Mouse (Mus musculus) midbrain, postnatal 0 days (tissue): ENCODE results near the gene Gpr137c. TPM values are rescaled to one million over a fixed set of nuclear protein-coding genes. Genes with fewer than 3 reads are reported as not detected.

Experiments
- ATAC-seq: fragments of 200-750 bp; cut with Nextera tagmentation; 2 replicates; pipeline ENCODE4 v1.8.0; 2017; ENCODE audit warnings: moderate number of reproducible peaks, mild to moderate bottlenecking, moderate TSS enrichment, moderate library complexity; ENCODE audit not compliant: low FRiP score
- DNase-seq: peaks from one replicate; pipeline ENCODE4 v3.0.0-alpha.2; 2015; ENCODE audit warnings: low spot score
- H3K27ac ChIP-seq: fragments of 300-500 bp; sonication (generic); 2 replicates; pipeline ENCODE4 v1.5.1; 2014; ENCODE audit warnings: low read depth, mild to moderate bottlenecking, low read length, mixed read lengths
- H3K27me3 ChIP-seq: fragments of 300-500 bp; sonication (generic); 2 replicates; pipeline ENCODE4 v1.6.1; 2014; ENCODE audit warnings: low read length, control low read depth, mixed read lengths; ENCODE audit not compliant: insufficient read depth
- H3K36me3 ChIP-seq: fragments of 300-500 bp; sonication (generic); 2 replicates; pipeline ENCODE4 v1.6.1; 2014; ENCODE audit warnings: low read length, control low read depth, mixed read lengths; ENCODE audit not compliant: insufficient read depth
- H3K4me1 ChIP-seq: fragments of 300-500 bp; sonication (generic); 2 replicates; pipeline ENCODE4 v1.6.1; 2014; ENCODE audit warnings: mild to moderate bottlenecking, control low read depth, antibody characterized with exemption, low read length, mixed read lengths; ENCODE audit not compliant: insufficient read depth
- H3K4me2 ChIP-seq: fragments of 300-500 bp; sonication (generic); 2 replicates; pipeline ENCODE4 v1.6.1; 2014; ENCODE audit warnings: low read depth, mild to moderate bottlenecking, low read length, mixed read lengths; ENCODE audit not compliant: poor library complexity, severe bottlenecking
- H3K4me3 ChIP-seq: fragments of 300-500 bp; sonication (generic); 2 replicates; pipeline ENCODE4 v1.5.1; 2014; ENCODE audit warnings: low read depth, mild to moderate bottlenecking, low read length, moderate library complexity
- H3K9ac ChIP-seq: fragments of 300-500 bp; sonication (generic); replicated peaks from 2 replicates; pipeline ENCODE4 v1.6.1; 2014; ENCODE audit warnings: mild to moderate bottlenecking, low read length, moderate library complexity, mixed read lengths; ENCODE audit not compliant: poor library complexity, severe bottlenecking
- H3K9me3 ChIP-seq: fragments of 300-500 bp; sonication (generic); 2 replicates; pipeline ENCODE4 v1.6.1; 2016; ENCODE audit warnings: low read length, control low read depth
- CTCF ChIP-seq: IDR thresholded peaks from 2 replicates; pipeline ENCODE4 v1.5.1; 2016; ENCODE audit warnings: antibody characterized with exemption, mild to moderate bottlenecking
- WGBS: fragments of 180-500 bp; shearing (Covaris S2); extraction: QIAGEN DNeasy Blood & Tissue Kit; methylation state at CpG from one replicate; pipeline ENCODE4 v1.1.7; 2014; 5-methylcytosine and 5-hydroxymethylcytosine counted together
- polyA plus RNA-seq: library from polyadenylated mRNA; unstranded; fragments of >200 nt; fragmentation: Nextera tagmentation; extraction: Ambion mirVana; gene quantifications from 2 replicates; pipeline ENCODE4 v1.2.1, GENCODE M21; 2015
- total RNA-seq: library from RNA; depleted of rRNA; stranded (reverse); fragments of >200 nt; gene quantifications from 2 replicates; pipeline ENCODE4 v1.2.3, GENCODE M21; 2014

Gpr137c gene
- total and polyA plus RNA-seq, 2 experiments from 2014 or later: 15.0 to 57.1 TPM

DNA sequence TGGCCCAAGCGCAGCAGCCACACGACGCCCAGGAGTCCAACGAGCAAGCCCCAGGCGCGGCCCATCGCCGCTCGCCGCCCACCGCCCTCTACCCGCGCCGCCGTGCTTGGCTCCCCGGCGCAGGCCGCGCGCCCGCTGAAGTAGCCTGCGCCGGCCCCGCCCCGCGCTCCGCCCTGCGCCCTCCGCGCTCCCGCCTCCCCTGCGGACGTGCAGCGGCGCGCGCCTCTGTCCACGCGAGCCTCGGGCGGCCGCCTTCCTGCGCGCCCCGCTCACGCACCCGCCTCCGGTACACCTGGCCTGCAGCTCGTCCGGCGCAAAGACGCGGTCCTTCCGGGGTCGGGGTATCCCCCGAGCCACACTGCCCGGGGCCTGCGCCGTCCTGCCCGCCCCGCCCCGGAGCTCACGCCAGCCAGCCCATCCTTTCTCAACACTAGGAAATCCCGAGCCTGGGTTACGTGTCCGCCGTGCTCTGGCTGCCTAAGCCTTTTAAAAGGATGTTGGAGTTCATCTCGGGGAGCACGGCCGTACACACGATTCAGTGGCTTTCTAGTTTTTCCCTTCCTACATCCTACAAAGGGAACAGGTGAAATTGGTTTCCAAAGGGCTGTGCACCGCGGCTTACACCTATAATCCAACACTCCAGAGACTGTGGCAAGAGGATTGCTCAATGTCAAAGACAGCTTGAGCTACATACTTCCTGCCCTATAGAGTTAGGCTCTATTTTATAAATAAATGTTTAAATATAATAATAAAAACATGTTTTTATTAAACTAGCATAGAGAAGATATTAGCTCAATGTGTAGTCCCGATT lies 99.1 kb downstream of the Gpr137c start, which contains the start of gene Ero1l:
Gene Ero1l (minus strand): TSS at position 346 of the 811 bp plus-strand sequence.
- Histone ChIP-seq H3K4me3 (peak within 1 kb of the TSS; percentile 99), H3K9ac (peak within 1 kb of the TSS; percentile 93), H3K4me2 (peak within 1 kb of the TSS; percentile 60), H3K9me3 (no peaks in the 10 kb centered on the region), H3K4me1 (0 out of 2 replicates have a peak, but pooled peaks cover 7% of the 10 kb centered on the region), H3K36me3 (no peaks in the 10 kb centered on the region), H3K27me3 (no peaks in the 10 kb centered on the region), H3K27ac (peak within 1 kb of the TSS; percentile 93)
- peak; percentile 86 for DNase-seq
- peak; percentile 95 for ATAC-seq
- TF ChIP-seq CTCF: no peak
- 2% methylated on average over 53 of the region's 74 CpGs for WGBS

DNA sequence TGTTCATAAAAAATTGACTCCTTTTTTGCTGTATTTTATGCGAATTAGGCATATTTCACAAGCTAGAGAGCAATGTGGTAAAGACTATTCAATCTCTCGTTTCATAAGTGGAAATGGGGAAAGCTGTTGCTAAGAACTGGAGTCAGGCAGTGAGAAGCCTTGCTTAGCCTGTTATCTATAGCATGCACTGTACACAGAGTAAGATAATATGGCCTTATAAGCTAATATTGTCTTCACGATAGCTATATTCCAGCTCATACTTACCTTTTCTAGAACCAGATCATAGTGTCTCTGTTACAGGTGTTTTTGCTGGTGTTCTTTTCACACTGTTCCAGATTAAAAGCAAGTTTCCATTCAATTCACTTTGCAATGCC lies 99.7 kb downstream of the Gpr137c start:
- no peak for DNase-seq
- peak overlapping the region; percentile 93; the same call in 1 of the 2 replicates for H3K27ac ChIP-seq
- H3K36me3 ChIP-seq: no peaks in the 10 kb centered on the region
- no peak overlapping the region for H3K9ac ChIP-seq
- H3K27me3 ChIP-seq: no peaks in the 10 kb centered on the region
- WGBS: 56% methylated on average over 3 of the region's 3 CpGs
- 0 out of 2 replicates have a peak, but pooled peaks cover 7% of the 10 kb centered on the region for H3K4me1 ChIP-seq
- TF ChIP-seq CTCF: no peak
- peak overlapping the region; percentile 60; the same call in 1 of the 2 replicates for H3K4me2 ChIP-seq
- H3K9me3 ChIP-seq: no peaks in the 10 kb centered on the region
- ATAC-seq: no peak
- peak overlapping the region; percentile 99; the same call in 1 of the 2 replicates for H3K4me3 ChIP-seq

DNA sequence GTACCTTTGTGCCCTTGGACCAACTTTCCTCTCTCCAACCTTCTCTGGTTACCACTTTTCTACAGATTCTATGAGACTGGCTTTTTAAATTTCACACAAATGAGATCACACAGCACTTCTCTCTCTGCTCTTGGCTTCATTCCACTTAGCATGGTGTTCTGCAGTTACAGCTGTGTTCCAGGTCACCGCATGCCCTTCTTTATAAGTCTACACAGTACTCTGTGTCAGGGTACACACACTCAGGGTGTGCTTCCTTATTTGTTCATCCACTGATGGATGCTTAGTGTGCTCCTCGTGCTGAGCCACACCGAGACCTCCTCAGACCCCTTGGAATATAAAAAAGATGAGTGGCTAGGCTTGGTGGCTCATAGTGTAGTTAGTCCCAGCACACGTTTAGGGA lies 100.6 kb downstream of the Gpr137c start:
- Histone ChIP-seq H3K4me3 (no peak overlapping the region), H3K27me3 (no peaks in the 10 kb centered on the region), H3K9me3 (no peaks in the 10 kb centered on the region), H3K4me2 (no peak overlapping the region), H3K36me3 (no peaks in the 10 kb centered on the region), H3K27ac (no peak overlapping the region), H3K9ac (no peak overlapping the region), H3K4me1 (0 out of 2 replicates have a peak, but pooled peaks cover 7% of the 10 kb centered on the region)
- 82% methylated on average over 4 of the region's 4 CpGs for WGBS
- DNase-seq (no peak), ATAC-seq (no peak)
- no peak for TF ChIP-seq CTCF

DNA sequence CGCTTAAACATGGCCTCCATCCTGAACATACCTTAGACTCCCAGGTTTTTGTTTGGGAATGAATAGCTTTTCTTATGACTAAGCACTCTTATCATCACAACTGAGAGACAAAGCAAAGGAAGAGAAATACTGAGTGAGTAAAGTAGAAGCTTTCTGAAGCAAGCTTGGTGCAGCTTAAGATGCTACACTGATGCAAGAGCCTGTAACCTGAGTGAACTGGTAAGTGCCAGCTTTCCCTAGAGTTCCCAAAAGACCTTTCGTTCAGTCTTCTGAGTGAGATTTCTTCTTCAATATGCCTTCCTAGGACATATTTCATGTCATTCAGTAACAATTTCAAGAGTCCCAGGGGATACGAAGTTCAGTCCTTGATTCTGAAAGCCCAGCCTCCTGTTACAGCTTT lies 101.5 kb downstream of the Gpr137c start:
- H3K4me2 ChIP-seq: no peak overlapping the region
- DNase-seq (no peak), ATAC-seq (no peak)
- H3K9ac ChIP-seq: no peak overlapping the region
- no peaks in the 10 kb centered on the region for H3K36me3 ChIP-seq
- no peak for TF ChIP-seq CTCF
- WGBS: 85% methylated on average over 3 of the region's 3 CpGs
- no peak overlapping the region for H3K27ac ChIP-seq
- H3K9me3 ChIP-seq: no peaks in the 10 kb centered on the region
- H3K27me3 ChIP-seq: no peaks in the 10 kb centered on the region
- H3K4me1 ChIP-seq: 0 out of 2 replicates have a peak, but pooled peaks cover 7% of the 10 kb centered on the region
- H3K4me3 ChIP-seq: no peak overlapping the region

DNA sequence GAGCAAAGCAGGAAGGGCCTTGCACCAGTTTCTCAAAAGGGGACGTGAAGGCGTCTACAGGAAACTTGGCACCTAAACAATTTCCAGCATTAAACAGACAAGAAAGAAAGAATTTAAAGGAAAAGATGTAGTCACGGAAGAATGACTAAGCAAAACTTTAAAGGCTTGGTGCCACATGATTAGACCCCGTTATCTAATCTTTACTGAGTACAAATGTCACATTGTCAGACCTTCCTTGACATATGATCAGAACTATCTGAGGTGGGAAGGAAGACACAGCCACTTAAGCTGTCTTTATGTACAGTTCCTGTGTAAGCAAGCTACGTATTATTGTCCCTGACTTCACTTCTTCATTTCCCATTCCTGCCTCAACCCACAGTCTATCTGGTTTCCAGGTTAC lies 102.1 kb downstream of the Gpr137c start:
- ATAC-seq (no peak), DNase-seq (no peak)
- no peaks in the 10 kb centered on the region for H3K9me3 ChIP-seq
- no peaks in the 10 kb centered on the region for H3K36me3 ChIP-seq
- H3K27ac ChIP-seq: no peak overlapping the region
- H3K4me2 ChIP-seq: no peak overlapping the region
- 0 out of 2 replicates have a peak, but pooled peaks cover 3% of the 10 kb centered on the region for H3K4me1 ChIP-seq
- H3K4me3 ChIP-seq: no peak overlapping the region
- no peak for TF ChIP-seq CTCF
- H3K27me3 ChIP-seq: no peaks in the 10 kb centered on the region
- no peak overlapping the region for H3K9ac ChIP-seq
- 78% methylated on average over 5 of the region's 5 CpGs for WGBS

DNA sequence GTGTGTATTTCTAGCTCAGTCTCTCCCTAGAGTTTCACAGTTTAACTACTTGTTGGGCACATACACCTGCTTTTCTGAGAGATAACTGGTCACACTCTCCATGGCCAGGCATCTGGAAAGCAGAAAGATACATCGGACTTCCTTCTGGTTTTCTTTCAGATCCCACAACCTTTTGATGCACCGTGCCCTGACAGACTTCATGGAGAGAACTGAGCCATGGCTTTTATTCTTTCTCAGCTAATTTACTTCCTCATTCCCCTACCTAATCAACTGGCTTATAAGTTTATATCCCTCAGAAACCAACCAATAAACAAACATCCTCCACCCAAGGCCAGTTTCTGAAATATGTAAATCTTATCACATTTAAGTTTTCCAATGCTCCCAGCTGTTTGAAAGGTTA lies 102.9 kb downstream of the Gpr137c start:
- 85% methylated on average over 2 of the region's 2 CpGs for whole genome bisulfite sequencing

More for the DNA sequence above, 102.9 kb downstream of the Gpr137c start:
- no peak overlapping the region for H3K27ac ChIP-seq
- no peaks in the 10 kb centered on the region for H3K4me1 ChIP-seq
- H3K4me3 ChIP-seq: no peak overlapping the region
- no peak overlapping the region for H3K4me2 ChIP-seq
- no peaks in the 10 kb centered on the region for H3K9me3 ChIP-seq
- TF ChIP-seq CTCF: no peak
- DNase-seq (no peak), ATAC-seq (no peak)
- no peak overlapping the region for H3K9ac ChIP-seq
- no peaks in the 10 kb centered on the region for H3K36me3 ChIP-seq
- H3K27me3 ChIP-seq: no peaks in the 10 kb centered on the region
